Mouse (Mus musculus) MEL (cell line): ENCODE measurements at regions not wholly inside any gene's neighbourhood (a gene's known extent, or its start where the extent isn't known, plus 50 kb on each side); places are given as distances from the start of the nearest gene placed in this dataset.

Experiments used
- DNase-seq: peaks from one replicate; pipeline ENCODE4 v3.0.0; 2011; ENCODE audit warnings: low read depth, low spot score
- H3K27ac ChIP-seq: 2 replicates; pipeline ENCODE4 v1.5.1; 2012; ENCODE audit warnings: low read depth, mild to moderate bottlenecking, control low read depth, low read length, moderate library complexity; ENCODE audit not compliant: control insufficient read depth
- H3K27me3 ChIP-seq, 2 experiments: fragments of 150-350 bp in 1 of 2; sonication (generic) in 1 of 2; 2 replicates each; pipeline ENCODE4 v1.6.1; 2012; ENCODE audit warnings: low read length in 2 of 2, mild to moderate bottlenecking in 2 of 2, improper control_type of control experiment in 1 of 2, moderate library complexity in 1 of 2; ENCODE audit not compliant: insufficient read depth in 2 of 2, control insufficient read depth in 1 of 2
- H3K36me3 ChIP-seq, 2 experiments: 2 replicates each; pipeline ENCODE4 v1.6.1; 2012 to 2014; ENCODE audit warnings: low read length in 2 of 2, improper control_type of control experiment in 1 of 2, inconsistent platforms in 1 of 2, mild to moderate bottlenecking in 1 of 2; ENCODE audit not compliant: insufficient read depth in 2 of 2, control insufficient read depth in 1 of 2
- H3K4me1 ChIP-seq, 2 experiments: fragments of 150-350 bp in 1 of 2; sonication (generic) in 1 of 2; 2 replicates each; pipeline ENCODE4 v1.6.1; 2012; ENCODE audit warnings: low read length in 2 of 2, improper control_type of control experiment in 1 of 2, mild to moderate bottlenecking in 1 of 2; ENCODE audit not compliant: insufficient read depth in 2 of 2, control insufficient read depth in 1 of 2
- H3K4me3 ChIP-seq, 2 experiments: fragments of 150-350 bp in 1 of 2; sonication (generic) in 1 of 2; 2 replicates each; pipeline ENCODE4 v1.5.1; 2012; ENCODE audit warnings: low read depth in 2 of 2, low read length in 2 of 2, mild to moderate bottlenecking in 2 of 2, moderate library complexity in 2 of 2, control low read depth in 1 of 2, improper control_type of control experiment in 1 of 2; ENCODE audit not compliant: control insufficient read depth in 1 of 2, insufficient read depth in 1 of 2
- H3K79me2 ChIP-seq: 2 replicates; pipeline ENCODE4 v1.6.1; 2012; ENCODE audit warnings: mild to moderate bottlenecking, low read length, moderate library complexity; ENCODE audit not compliant: control insufficient read depth, poor library complexity, insufficient read depth
- H3K9ac ChIP-seq: 2 replicates; pipeline ENCODE4 v1.6.1; 2012; ENCODE audit warnings: low read depth, mild to moderate bottlenecking, control low read depth, low read length, moderate library complexity; ENCODE audit not compliant: control insufficient read depth, poor library complexity, severe bottlenecking
- H3K9me3 ChIP-seq: fragments of 150-350 bp; sonication (generic); replicated peaks from 2 replicates; pipeline ENCODE4 v1.6.1; 2012; ENCODE audit warnings: mild to moderate bottlenecking, low read length, improper control_type of control experiment, moderate library complexity; ENCODE audit not compliant: insufficient read depth
- BHLHE40 ChIP-seq: IDR thresholded peaks from 2 replicates; pipeline ENCODE4 v1.6.1; 2012; ENCODE audit warnings: low read depth, mild to moderate bottlenecking, inconsistent platforms, low read length, improper control_type of control experiment, borderline replicate concordance
- CHD1 ChIP-seq: IDR thresholded peaks from 2 replicates; pipeline ENCODE4 v1.6.1; 2012; ENCODE audit warnings: low read depth, mild to moderate bottlenecking, inconsistent platforms, low read length, improper control_type of control experiment
- E2F4 ChIP-seq: IDR thresholded peaks from 2 replicates; pipeline ENCODE4 v1.6.1; 2011; ENCODE audit warnings: low read depth, low read length, improper control_type of control experiment, borderline replicate concordance
- ELF1 ChIP-seq: IDR thresholded peaks from 2 replicates; pipeline ENCODE4 v1.6.1; 2014; ENCODE audit warnings: low read depth, mild to moderate bottlenecking, inconsistent platforms, low read length, improper control_type of control experiment, moderate library complexity
- EP300 ChIP-seq, 2 experiments: IDR thresholded peaks; 2 replicates each; pipeline ENCODE4 v1.6.1; 2011; ENCODE audit warnings: improper control_type of control experiment in 2 of 2, low read length in 2 of 2, low read depth in 1 of 2, mild to moderate bottlenecking in 1 of 2
- ETS1 ChIP-seq: IDR thresholded peaks from 2 replicates; pipeline ENCODE4 v1.6.1; 2012; ENCODE audit warnings: low read depth, mild to moderate bottlenecking, inconsistent platforms, low read length, improper control_type of control experiment, moderate library complexity
- HCFC1 ChIP-seq: IDR thresholded peaks from 2 replicates; pipeline ENCODE4 v1.6.1; 2012; ENCODE audit warnings: low read depth, mild to moderate bottlenecking, inconsistent platforms, low read length, improper control_type of control experiment, moderate library complexity
- MAZ ChIP-seq: IDR thresholded peaks from 2 replicates; pipeline ENCODE4 v1.6.1; 2012; ENCODE audit warnings: low read depth, mild to moderate bottlenecking, inconsistent platforms, low read length, improper control_type of control experiment
- MXI1 ChIP-seq: IDR thresholded peaks from 2 replicates; pipeline ENCODE4 v1.6.1; 2011; ENCODE audit warnings: mild to moderate bottlenecking, low read depth, low read length, improper control_type of control experiment
- MYB ChIP-seq: IDR thresholded peaks from 2 replicates; pipeline ENCODE4 v1.6.1; 2011; ENCODE audit warnings: mild to moderate bottlenecking, low read depth, low read length, improper control_type of control experiment
- POLR2A ChIP-seq, 2 experiments: IDR thresholded peaks; 2 replicates each; pipeline ENCODE4 v1.6.1; 2011 to 2012; ENCODE audit warnings: low read length in 2 of 2, mild to moderate bottlenecking in 2 of 2, control low read depth in 1 of 2, improper control_type of control experiment in 1 of 2, low read depth in 1 of 2, moderate library complexity in 1 of 2; ENCODE audit not compliant: control insufficient read depth in 1 of 2, insufficient read depth in 1 of 2, poor library complexity in 1 of 2
- RCOR1 ChIP-seq: IDR thresholded peaks from 2 replicates; pipeline ENCODE4 v1.6.1; 2012; ENCODE audit warnings: low read depth, mild to moderate bottlenecking, inconsistent platforms, low read length, improper control_type of control experiment
- SIN3A ChIP-seq: IDR thresholded peaks from 2 replicates; pipeline ENCODE4 v1.6.1; 2012; ENCODE audit warnings: low read length, improper control_type of control experiment, inconsistent platforms
- TCF12 ChIP-seq: IDR thresholded peaks from 2 replicates; pipeline ENCODE4 v1.6.1; 2014; ENCODE audit warnings: low read depth, mild to moderate bottlenecking, inconsistent platforms, low read length, improper control_type of control experiment, moderate library complexity
- USF1 ChIP-seq: IDR thresholded peaks from 2 replicates; pipeline ENCODE4 v1.6.1; 2014; ENCODE audit warnings: low read depth, mild to moderate bottlenecking, inconsistent platforms, low read length, improper control_type of control experiment, moderate library complexity
- ZKSCAN1 ChIP-seq: IDR thresholded peaks from 2 replicates; pipeline ENCODE4 v1.6.1; 2012; ENCODE audit warnings: low read depth, mild to moderate bottlenecking, inconsistent platforms, low read length, improper control_type of control experiment, moderate library complexity

DNA sequence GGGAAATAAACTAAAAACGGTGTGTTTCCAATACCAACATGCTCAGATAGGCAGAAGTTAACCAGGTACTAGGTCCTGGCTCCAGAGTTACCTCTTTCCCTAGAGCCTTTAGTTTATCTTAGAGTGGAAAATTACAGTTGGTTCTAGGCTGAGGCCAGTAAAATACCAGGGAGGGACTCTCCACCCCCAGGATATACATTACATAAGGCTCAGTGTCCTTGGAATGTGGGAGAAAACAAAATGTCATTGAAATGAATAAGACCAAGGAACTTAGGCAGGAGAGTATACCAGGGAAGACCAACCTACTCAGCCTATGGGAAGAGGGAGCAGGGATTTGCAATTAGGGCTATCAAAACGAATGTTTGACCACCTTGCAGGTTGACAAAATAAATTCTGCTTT lies 139.4 kb downstream of the Akr1d1 start:
- no peaks in the 10 kb centered on the region for H3K79me2 ChIP-seq
- no peak overlapping the region for H3K27ac ChIP-seq
- H3K4me1 ChIP-seq: no peaks in the 10 kb centered on the region
- H3K9ac ChIP-seq: no peak overlapping the region
- no peaks in the 10 kb centered on the region for H3K36me3 ChIP-seq
- H3K4me3 ChIP-seq: no peak overlapping the region
- no peak for DNase-seq
- H3K27me3 ChIP-seq: no peaks in the 10 kb centered on the region
- no peak for TF ChIP-seq USF1
- TF ChIP-seq MAZ: no peak
- TF ChIP-seq ZKSCAN1: no peak
- no peak for TF ChIP-seq ELF1
- TF ChIP-seq MYB: no peak
- TF ChIP-seq MXI1: no peak
- TF ChIP-seq BHLHE40: no peak
- no peak for TF ChIP-seq SIN3A
- TF ChIP-seq ETS1: no peak
- no peak for TF ChIP-seq EP300 (IDR thresholded peaks at IDR 0.05; ENCODE audit: low read depth in 1 of 2, low read length in 2 of 2)
- no peak for TF ChIP-seq RCOR1
- H3K9me3 ChIP-seq: no peaks in the 10 kb centered on the region

- Histone ChIP-seq H3K79me2 (no peaks in the 10 kb centered on the region), H3K9me3 (no peaks in the 10 kb centered on the region), H3K9ac (no peak overlapping the region)
- TF ChIP-seq E2F4 (no peak), MYB (no peak), BHLHE40 (no peak), USF1 (no peak), TCF12 (no peak), MXI1 (no peak), MAZ (no peak), ZKSCAN1 (no peak), HCFC1 (no peak), ETS1 (no peak), POLR2A (IDR thresholded peaks at IDR 0.05; ENCODE audit: control insufficient read depth in 1 of 2, insufficient read depth in 1 of 2, low read depth in 1 of 2, low read length in 2 of 2, poor library complexity in 1 of 2) (no peak), CHD1 (no peak)
- TF ChIP-seq, all 39 proteins: peak for 0
- H3K4me3 ChIP-seq: no peak overlapping the region
- no peaks in the 10 kb centered on the region for H3K36me3 ChIP-seq
- no peak for DNase-seq
- H3K27me3 ChIP-seq: no peaks in the 10 kb centered on the region
- H3K4me1 ChIP-seq: no peaks in the 10 kb centered on the region
- H3K27ac ChIP-seq: no peak overlapping the region
These were observed 140.7 kb downstream of the Akr1d1 start for GRCm38 (mm10) chr6:37670701-37671100.
